Mouse (Mus musculus) right cerebral cortex, postnatal 10 days (tissue): ENCODE data around the gene Gm20855.
"Not testable (repeated sequence)": the region's sequence is repeated elsewhere in the genome, so short reads cannot be mapped to it uniquely, and the experiment has no call there.

ENCODE experiments used
- DNase-seq, 2 experiments: peaks; one replicate each; pipeline ENCODE4 v3.0.0; 2021; ENCODE audit warnings: low spot score in 2 of 2

Gene Gm20855

GRCm38 (mm10) chrY:35131733-35132132 lies at the start of gene Gm20855:
Gene Gm20855, minus strand, starts transcription at chrY:35131833.
- DNase-seq: not testable (repeated sequence)
